Mouse (Mus musculus) cerebellum, adult 2 months (tissue): ENCODE data around the gene 2310030G06Rik.

Source experiments
- CTCF ChIP-seq: fragments of 200-500 bp; IDR thresholded peaks from 2 replicates; pipeline ENCODE4 v1.5.1; 2011; ENCODE audit warnings: low read depth, mild to moderate bottlenecking, control low read depth, low read length, moderate library complexity, borderline replicate concordance; ENCODE audit not compliant: insufficient read depth
- POLR2A ChIP-seq: fragments of 200-500 bp; IDR thresholded peaks from 2 replicates; pipeline ENCODE4 v1.6.1; 2011; ENCODE audit warnings: low read length, control low read depth, borderline replicate concordance; ENCODE audit not compliant: insufficient read depth

- no peak for TF ChIP-seq CTCF
- TF ChIP-seq POLR2A: peak; percentile 22; the same call in 1 of the 2 replicates
These were observed 20.3 kb downstream of the 2310030G06Rik start for GRCm38 (mm10) chr9:50725921-50726590.
